Mouse (Mus musculus): ENCODE results near the gene Sympk. TPM values are rescaled to one million over a fixed set of nuclear protein-coding genes. Genes with fewer than 3 reads are reported as not detected.
A peak's percentile ranks its signal among the peaks of the same experiment; 100 is the strongest.

The Sympk gene
- polyA plus RNA-seq, 1 experiment from 2014 or later = 26.1 TPM

DNA sequence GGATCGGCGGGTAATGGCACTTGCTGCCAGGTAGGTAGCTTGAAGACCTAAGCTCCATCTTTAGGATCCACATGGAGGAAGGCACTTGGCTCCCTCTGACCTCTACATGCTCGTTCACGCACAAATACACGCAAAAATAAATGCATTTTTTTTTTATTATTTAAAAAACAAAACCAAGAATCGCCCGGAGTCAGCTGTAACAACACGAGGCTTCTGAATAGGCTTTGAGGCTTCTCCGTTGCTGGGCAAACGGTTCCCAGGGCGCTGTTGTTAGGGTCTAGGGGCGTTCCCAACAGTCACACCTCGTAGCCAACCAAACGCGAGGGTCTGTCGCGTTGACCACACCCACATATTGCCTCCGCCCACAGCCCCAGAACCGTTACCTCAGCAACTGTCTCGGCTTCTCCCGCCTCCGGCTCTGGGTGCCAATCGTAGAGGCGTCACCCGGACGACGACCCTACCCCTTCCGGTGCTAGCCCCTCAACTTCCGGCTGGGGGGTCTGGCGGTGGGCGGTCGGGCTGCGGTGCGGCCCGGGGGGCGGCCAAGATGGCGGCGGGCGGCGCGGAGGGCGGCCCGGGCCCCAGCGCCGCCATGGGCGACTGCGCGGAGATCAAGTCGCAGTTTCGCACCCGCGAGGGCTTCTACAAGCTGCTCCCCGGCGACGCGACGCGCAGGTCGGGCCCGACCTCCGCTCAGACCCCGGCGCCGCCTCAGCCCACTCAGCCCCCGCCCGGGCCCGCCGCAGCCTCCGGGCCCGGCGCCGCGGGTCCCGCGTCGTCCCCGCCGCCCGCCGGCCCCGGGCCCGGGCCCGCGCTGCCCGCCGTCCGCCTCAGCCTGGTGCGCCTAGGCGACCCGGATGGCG lies 51.8 kb downstream of the Sympk start, which contains the start of gene Dmwd:
Gene Dmwd (plus strand): TSS at position 505 of the 863 bp plus-strand sequence.
- Histone ChIP-seq H3K9me3 (ENCODE audit: control insufficient read depth, low read length) (no peaks in the 10 kb centered on the region), H3K27me3 (replicated peaks; ENCODE audit: control insufficient read depth, insufficient read depth, low read length) (no peaks in the 10 kb centered on the region), H3K9ac (ENCODE audit: low read length) (peak within 1 kb of the TSS; percentile 98), H3K4me1 (replicated peaks; ENCODE audit: control insufficient read depth, insufficient read depth, low read length) (peaks cover 16% of the 10 kb centered on the region), H3K4me2 (ENCODE audit: low read length) (peak within 1 kb of the TSS; percentile 78), H3K27ac (ENCODE audit: low read depth) (peak within 1 kb of the TSS; percentile 54), H3K4me3 (ENCODE audit: low read depth, low read length) (peak within 1 kb of the TSS; percentile 99), H3K36me3 (ENCODE audit: control insufficient read depth, insufficient read depth, low read length) (peaks cover 30% of the 10 kb centered on the region)
- under 1% methylated on average over 85 of the region's 91 CpGs for WGBS
- ATAC-seq (replicated peaks; ENCODE audit: low FRiP score, low TSS enrichment, low read depth) = peak; percentile 97
- peak; percentile 95 for DNase-seq (ENCODE audit: low spot score)

DNA sequence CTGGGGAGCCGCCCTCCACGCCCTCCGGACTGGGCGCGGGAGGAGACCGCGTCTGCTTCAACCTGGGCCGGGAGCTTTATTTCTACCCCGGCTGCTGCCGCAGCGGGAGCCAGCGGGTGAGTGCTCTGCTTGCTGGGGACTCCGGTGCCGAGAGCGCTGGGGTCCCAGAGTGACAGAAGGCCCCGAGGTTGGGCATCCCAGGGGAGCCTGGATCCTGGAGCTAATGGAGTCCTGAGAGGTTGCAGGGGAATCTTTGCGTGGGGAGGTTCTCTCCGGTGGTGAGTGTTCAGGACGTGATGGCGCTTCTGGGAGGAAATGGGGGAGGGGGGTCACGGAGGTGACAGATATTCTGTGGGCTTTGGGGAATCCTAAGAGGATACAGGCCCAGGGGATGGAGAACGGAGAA lies 52.4 kb downstream of the Sympk start:
- peak; percentile 22; the same call in 1 of the 2 replicates for ATAC-seq (replicated peaks; ENCODE audit: low FRiP score, low TSS enrichment, low read depth)
- peak overlapping the region; percentile 99 for H3K4me3 ChIP-seq (ENCODE audit: low read depth, low read length)
- H3K4me2 ChIP-seq (ENCODE audit: low read length) = peak overlapping the region; percentile 78
- no peaks in the 10 kb centered on the region for H3K9me3 ChIP-seq (ENCODE audit: control insufficient read depth, low read length)
- peak overlapping the region; percentile 98 for H3K9ac ChIP-seq (ENCODE audit: low read length)
- under 1% methylated on average over 22 of the region's 22 CpGs for WGBS
- H3K27ac ChIP-seq (ENCODE audit: low read depth) = peak overlapping the region; percentile 54
- peaks cover 36% of the 10 kb centered on the region for H3K36me3 ChIP-seq (ENCODE audit: control insufficient read depth, insufficient read depth, low read length)
- no peaks in the 10 kb centered on the region for H3K27me3 ChIP-seq (replicated peaks; ENCODE audit: control insufficient read depth, insufficient read depth, low read length)
- H3K4me1 ChIP-seq (replicated peaks; ENCODE audit: control insufficient read depth, insufficient read depth, low read length) = peaks cover 16% of the 10 kb centered on the region
- no peak for DNase-seq (ENCODE audit: low spot score)

DNA sequence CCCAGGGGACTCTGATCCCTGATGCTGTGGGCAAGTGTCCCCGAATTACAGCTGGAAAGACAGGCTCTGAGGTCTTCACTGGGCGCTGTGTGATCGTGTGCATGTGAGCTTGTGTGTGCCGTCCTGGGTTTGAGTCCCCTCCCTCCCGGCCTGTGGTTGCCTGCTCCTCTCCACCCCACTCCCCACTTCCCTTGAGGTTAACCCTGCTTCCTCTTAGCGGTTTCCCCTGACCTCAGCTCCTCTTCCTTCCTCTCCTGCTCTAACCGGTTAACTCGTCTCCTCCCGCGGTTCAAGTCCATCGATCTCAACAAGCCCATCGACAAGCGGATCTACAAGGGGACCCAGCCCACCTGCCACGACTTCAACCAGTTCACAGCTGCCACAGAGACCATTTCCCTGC lies 53.6 kb downstream of the Sympk start:
- DNase-seq (ENCODE audit: low spot score) (no peak), ATAC-seq (replicated peaks; ENCODE audit: low FRiP score, low TSS enrichment, low read depth) (no peak)
- peak overlapping the region; percentile 78 for H3K4me2 ChIP-seq (ENCODE audit: low read length)
- H3K4me3 ChIP-seq (ENCODE audit: low read depth, low read length) = peak overlapping the region; percentile 99
- H3K9ac ChIP-seq (ENCODE audit: low read length) = 0 out of 2 replicates have a peak overlapping the region, but pooled peaks have one; percentile 98
- peaks cover 21% of the 10 kb centered on the region for H3K4me1 ChIP-seq (replicated peaks; ENCODE audit: control insufficient read depth, insufficient read depth, low read length)
- H3K36me3 ChIP-seq (ENCODE audit: control insufficient read depth, insufficient read depth, low read length) = peaks cover 48% of the 10 kb centered on the region
- 73% methylated on average over 14 of the region's 14 CpGs for WGBS
- H3K27ac ChIP-seq (ENCODE audit: low read depth) = no peak overlapping the region
- H3K27me3 ChIP-seq (replicated peaks; ENCODE audit: control insufficient read depth, insufficient read depth, low read length) = no peaks in the 10 kb centered on the region
- no peaks in the 10 kb centered on the region for H3K9me3 ChIP-seq (ENCODE audit: control insufficient read depth, low read length)

DNA sequence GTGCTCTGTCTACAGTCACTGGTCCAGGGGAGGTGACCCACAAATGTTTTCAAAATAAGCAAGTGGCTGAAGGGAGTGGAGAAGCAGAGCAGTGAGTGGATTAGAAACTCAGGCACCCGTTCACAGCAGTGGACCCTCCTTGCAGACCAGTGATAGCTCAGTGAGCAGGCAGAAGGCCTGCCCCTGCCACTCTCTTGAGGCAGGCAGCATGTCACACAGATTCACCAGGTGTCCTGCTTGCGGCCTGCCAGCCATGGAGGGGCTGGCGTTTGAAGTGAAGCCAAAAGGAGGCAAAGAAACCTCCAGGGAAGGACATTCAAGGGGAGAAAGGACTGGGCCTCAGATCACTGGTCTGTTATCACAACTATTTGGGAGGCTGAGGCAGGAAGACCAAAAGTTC lies 54.6 kb downstream of the Sympk start:
- Histone ChIP-seq H3K4me3 (ENCODE audit: low read depth, low read length) (no peak overlapping the region), H3K4me1 (replicated peaks; ENCODE audit: control insufficient read depth, insufficient read depth, low read length) (peaks cover 29% of the 10 kb centered on the region), H3K4me2 (ENCODE audit: low read length) (no peak overlapping the region), H3K9ac (ENCODE audit: low read length) (no peak overlapping the region), H3K36me3 (ENCODE audit: control insufficient read depth, insufficient read depth, low read length) (peaks cover 49% of the 10 kb centered on the region), H3K9me3 (ENCODE audit: control insufficient read depth, low read length) (no peaks in the 10 kb centered on the region), H3K27ac (ENCODE audit: low read depth) (no peak overlapping the region), H3K27me3 (replicated peaks; ENCODE audit: control insufficient read depth, insufficient read depth, low read length) (no peaks in the 10 kb centered on the region)
- 84% methylated on average over 3 of the region's 3 CpGs for WGBS
- DNase-seq (ENCODE audit: low spot score) = no peak
- no peak for ATAC-seq (replicated peaks; ENCODE audit: low FRiP score, low TSS enrichment, low read depth)

DNA sequence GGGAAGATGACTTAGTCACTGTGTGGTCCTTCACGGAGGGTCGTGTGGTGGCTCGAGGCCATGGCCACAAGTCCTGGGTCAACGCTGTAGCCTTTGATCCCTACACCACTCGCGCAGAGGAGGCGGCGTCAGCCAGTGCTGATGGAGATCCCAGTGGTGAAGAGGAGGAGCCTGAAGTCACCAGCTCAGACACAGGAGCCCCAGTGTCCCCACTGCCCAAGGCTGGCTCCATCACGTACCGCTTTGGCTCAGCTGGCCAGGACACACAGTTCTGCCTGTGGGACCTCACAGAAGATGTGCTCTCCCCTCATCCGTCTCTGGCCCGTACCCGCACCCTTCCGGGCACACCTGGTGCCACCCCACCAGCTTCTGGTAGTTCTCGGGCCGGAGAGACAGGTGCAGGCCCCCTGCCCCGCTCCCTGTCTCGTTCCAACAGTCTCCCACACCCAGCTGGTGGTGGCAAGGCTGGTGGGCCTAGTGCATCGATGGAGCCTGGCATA lies 56.3 kb downstream of the Sympk start:
- H3K27me3 ChIP-seq (replicated peaks; ENCODE audit: control insufficient read depth, insufficient read depth, low read length) = no peaks in the 10 kb centered on the region
- WGBS = 86% methylated on average over 19 of the region's 19 CpGs
- no peak for ATAC-seq (replicated peaks; ENCODE audit: low FRiP score, low TSS enrichment, low read depth)
- DNase-seq (ENCODE audit: low spot score) = no peak
- peaks cover 41% of the 10 kb centered on the region for H3K4me1 ChIP-seq (replicated peaks; ENCODE audit: control insufficient read depth, insufficient read depth, low read length)
- peaks cover 49% of the 10 kb centered on the region for H3K36me3 ChIP-seq (ENCODE audit: control insufficient read depth, insufficient read depth, low read length)
- no peaks in the 10 kb centered on the region for H3K9me3 ChIP-seq (ENCODE audit: control insufficient read depth, low read length)
- no peak overlapping the region for H3K27ac ChIP-seq (ENCODE audit: low read depth)
- H3K4me3 ChIP-seq (ENCODE audit: low read depth, low read length) = no peak overlapping the region
- H3K9ac ChIP-seq (ENCODE audit: low read length) = no peak overlapping the region
- no peak overlapping the region for H3K4me2 ChIP-seq (ENCODE audit: low read length)

DNA sequence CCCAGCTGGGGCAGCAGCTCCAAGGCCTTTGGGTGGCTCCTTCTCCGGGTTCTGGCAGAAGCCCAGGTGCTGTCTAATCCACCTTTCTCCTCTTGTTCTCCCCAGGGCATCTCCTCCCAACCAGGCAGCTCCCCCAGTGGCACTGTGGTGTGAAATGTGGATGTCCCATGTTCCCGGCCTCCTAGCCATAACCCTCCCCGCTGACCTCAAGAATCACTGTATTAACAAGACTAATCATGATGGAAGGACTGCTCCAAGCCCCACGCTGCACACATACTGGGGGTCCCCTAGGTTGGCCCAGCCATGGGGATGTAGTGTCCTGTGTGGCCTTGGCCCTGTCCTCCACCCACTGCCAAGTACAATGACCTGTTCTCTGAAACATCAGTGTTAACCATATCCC lies 58.0 kb downstream of the Sympk start:
- no peak for ATAC-seq (replicated peaks; ENCODE audit: low FRiP score, low TSS enrichment, low read depth)
- H3K4me3 ChIP-seq (ENCODE audit: low read depth, low read length) = no peak overlapping the region
- H3K9me3 ChIP-seq (ENCODE audit: control insufficient read depth, low read length) = no peaks in the 10 kb centered on the region
- H3K4me1 ChIP-seq (replicated peaks; ENCODE audit: control insufficient read depth, insufficient read depth, low read length) = peaks cover 48% of the 10 kb centered on the region
- H3K9ac ChIP-seq (ENCODE audit: low read length) = no peak overlapping the region
- peaks cover 53% of the 10 kb centered on the region for H3K36me3 ChIP-seq (ENCODE audit: control insufficient read depth, insufficient read depth, low read length)
- DNase-seq (ENCODE audit: low spot score) = no peak
- WGBS = 81% methylated on average over 4 of the region's 4 CpGs
- H3K27me3 ChIP-seq (replicated peaks; ENCODE audit: control insufficient read depth, insufficient read depth, low read length) = no peaks in the 10 kb centered on the region
- H3K4me2 ChIP-seq (ENCODE audit: low read length) = no peak overlapping the region
- no peak overlapping the region for H3K27ac ChIP-seq (ENCODE audit: low read depth)

DNA sequence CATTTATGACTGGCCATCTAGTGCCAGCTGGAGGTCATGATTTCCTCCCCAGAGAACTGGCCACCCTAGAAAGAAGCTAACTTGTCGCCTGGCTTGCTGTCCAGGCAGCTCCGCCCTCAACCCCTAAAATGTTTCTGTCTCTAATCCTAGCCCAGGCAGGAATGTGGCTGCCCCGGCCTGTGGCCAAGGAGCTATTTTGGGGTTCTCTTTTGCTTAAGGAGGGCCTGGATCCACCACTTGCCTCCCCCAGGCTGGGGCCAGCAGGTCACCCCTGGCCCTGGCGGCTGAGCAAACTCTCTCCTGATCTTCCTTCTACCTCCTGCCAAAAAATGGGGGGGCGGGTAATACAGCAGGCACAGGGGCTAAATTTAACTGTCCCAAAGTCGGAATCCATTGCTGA lies 58.9 kb downstream of the Sympk start:
- Histone ChIP-seq H3K27ac (ENCODE audit: low read depth) (no peak overlapping the region), H3K27me3 (replicated peaks; ENCODE audit: control insufficient read depth, insufficient read depth, low read length) (no peaks in the 10 kb centered on the region), H3K9ac (ENCODE audit: low read length) (peak overlapping the region; percentile 20; the same call in 1 of the 2 replicates), H3K4me2 (ENCODE audit: low read length) (0 out of 2 replicates have a peak overlapping the region, but pooled peaks have one; percentile 36), H3K9me3 (ENCODE audit: control insufficient read depth, low read length) (no peaks in the 10 kb centered on the region), H3K4me3 (ENCODE audit: low read depth, low read length) (no peak overlapping the region), H3K4me1 (replicated peaks; ENCODE audit: control insufficient read depth, insufficient read depth, low read length) (peaks cover 39% of the 10 kb centered on the region), H3K36me3 (ENCODE audit: control insufficient read depth, insufficient read depth, low read length) (peaks cover 61% of the 10 kb centered on the region)
- 47% methylated on average over 6 of the region's 6 CpGs for WGBS
- DNase-seq (ENCODE audit: low spot score) = no peak
- ATAC-seq (replicated peaks; ENCODE audit: low FRiP score, low TSS enrichment, low read depth) = no peak

DNA sequence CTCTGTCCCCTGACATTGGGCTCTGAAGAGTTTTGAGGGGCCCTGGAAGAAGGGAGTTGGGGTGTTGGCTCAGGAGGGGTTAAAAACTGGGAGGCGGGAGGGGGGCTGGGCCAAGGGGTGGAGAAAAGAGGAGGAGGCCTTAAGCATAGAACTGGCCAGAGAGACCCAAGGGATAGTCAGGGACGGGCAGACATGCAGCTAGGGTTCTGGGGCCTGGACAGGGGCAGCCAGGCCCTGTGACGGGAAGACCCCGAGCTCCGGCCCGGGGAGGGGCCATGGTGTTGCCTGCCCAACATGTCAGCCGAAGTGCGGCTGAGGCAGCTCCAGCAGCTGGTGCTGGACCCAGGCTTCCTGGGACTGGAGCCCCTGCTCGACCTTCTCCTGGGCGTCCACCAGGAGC lies 59.5 kb downstream of the Sympk start, which contains the start of gene Dmpk:
Gene Dmpk (plus strand): TSS at position 149 of the 400 bp plus-strand sequence.
- peak; percentile 44 for ATAC-seq (replicated peaks; ENCODE audit: low FRiP score, low TSS enrichment, low read depth)
- H3K9ac ChIP-seq (ENCODE audit: low read length) = peak within 1 kb of the TSS; percentile 20; the same call in 1 of the 2 replicates
- no peaks in the 10 kb centered on the region for H3K9me3 ChIP-seq (ENCODE audit: control insufficient read depth, low read length)
- no peaks in the 10 kb centered on the region for H3K27me3 ChIP-seq (replicated peaks; ENCODE audit: control insufficient read depth, insufficient read depth, low read length)
- H3K27ac ChIP-seq (ENCODE audit: low read depth) = peak within 1 kb of the TSS; percentile 60
- H3K4me2 ChIP-seq (ENCODE audit: low read length) = peak within 1 kb of the TSS; percentile 36
- peak within 1 kb of the TSS; percentile 29 for H3K4me3 ChIP-seq (ENCODE audit: low read depth, low read length)
- peaks cover 59% of the 10 kb centered on the region for H3K36me3 ChIP-seq (ENCODE audit: control insufficient read depth, insufficient read depth, low read length)
- 35% methylated on average over 8 of the region's 10 CpGs for WGBS
- no peak for DNase-seq (ENCODE audit: low spot score)
- peaks cover 39% of the 10 kb centered on the region for H3K4me1 ChIP-seq (replicated peaks; ENCODE audit: control insufficient read depth, insufficient read depth, low read length)
